Mouse (Mus musculus) kidney, embryonic 16.5 days (tissue): ENCODE measurements around the gene Nkx2-3. TPM values are rescaled to one million over a fixed set of nuclear protein-coding genes. Genes with fewer than 3 reads are reported as not detected.

Source experiments
- ATAC-seq: fragments of 200-750 bp; cut with Nextera tagmentation; 2 replicates; pipeline ENCODE4 v1.8.0; 2017; ENCODE audit warnings: moderate TSS enrichment; ENCODE audit not compliant: low FRiP score, low TSS enrichment
- H3K27ac ChIP-seq: fragments of 300-500 bp; sonication (generic); 2 replicates; pipeline ENCODE4 v1.5.1; 2014; ENCODE audit warnings: low read length
- H3K27me3 ChIP-seq: fragments of 300-500 bp; sonication (generic); 2 replicates; pipeline ENCODE4 v1.6.1; 2014; ENCODE audit warnings: low read length, control low read depth, mixed read lengths; ENCODE audit not compliant: insufficient read depth
- H3K36me3 ChIP-seq: fragments of 300-500 bp; sonication (generic); 2 replicates; pipeline ENCODE4 v1.6.1; 2014; ENCODE audit warnings: low read length, control low read depth, mixed read lengths; ENCODE audit not compliant: insufficient read depth
- H3K4me1 ChIP-seq: fragments of 300-500 bp; sonication (generic); 2 replicates; pipeline ENCODE4 v1.6.1; 2014; ENCODE audit warnings: low read length, control low read depth, mixed read lengths; ENCODE audit not compliant: insufficient read depth
- H3K4me2 ChIP-seq: fragments of 300-500 bp; sonication (generic); replicated peaks from 2 replicates; pipeline ENCODE4 v1.6.1; 2014; ENCODE audit warnings: low read depth, low read length
- H3K4me3 ChIP-seq: fragments of 300-500 bp; sonication (generic); 2 replicates; pipeline ENCODE4 v1.5.1; 2014; ENCODE audit warnings: mild to moderate bottlenecking, low read length
- H3K9ac ChIP-seq: fragments of 300-500 bp; sonication (generic); replicated peaks from 2 replicates; pipeline ENCODE4 v1.6.1; 2014; ENCODE audit warnings: low read length
- H3K9me3 ChIP-seq: fragments of 300-500 bp; sonication (generic); 2 replicates; pipeline ENCODE4 v1.6.1; 2016; ENCODE audit warnings: low read length, control low read depth
- WGBS: fragments of 180-500 bp; shearing (Covaris S2); extraction: QIAGEN DNeasy Blood & Tissue Kit; methylation state at CpG from one replicate; pipeline ENCODE4 v1.1.7; 2014; 5-methylcytosine and 5-hydroxymethylcytosine counted together
- polyA plus RNA-seq: library from polyadenylated mRNA; unstranded; fragments of >200 nt; fragmentation: Nextera tagmentation; extraction: Ambion mirVana; gene quantifications from 2 replicates; pipeline ENCODE4 v1.2.1, GENCODE M21; 2015

The Nkx2-3 gene
- polyA plus RNA-seq, 1 experiment from 2014 or later, result 0.07 TPM

DNA sequence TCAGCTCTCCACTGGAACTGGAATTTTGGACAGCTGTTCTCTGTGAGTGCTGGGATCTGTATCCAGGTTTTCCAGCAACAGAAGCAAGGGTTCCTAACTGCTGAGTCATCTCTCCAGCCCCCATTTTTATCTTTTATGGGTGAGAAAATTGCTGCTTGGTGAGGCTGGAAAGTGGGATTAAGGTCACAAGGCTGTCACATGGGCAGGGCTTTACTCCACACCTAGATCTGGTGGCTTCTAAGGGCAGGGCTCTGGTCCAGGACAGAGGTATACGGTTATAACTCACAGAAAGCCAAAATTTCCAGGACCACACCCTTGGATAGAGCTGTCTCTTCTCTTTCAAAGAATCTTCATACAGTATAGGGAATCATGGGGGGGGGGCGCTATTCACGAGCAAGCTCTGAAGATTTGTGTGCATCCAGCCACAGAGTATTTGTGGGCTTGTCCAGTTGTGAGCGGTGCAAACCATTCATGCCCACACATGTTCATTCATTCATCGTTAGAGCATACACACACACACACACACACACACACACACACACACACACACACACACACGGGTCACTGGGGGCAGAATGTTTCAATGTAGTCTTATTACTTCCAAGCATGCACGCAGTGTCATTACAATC lies 7.5 kb upstream of the Nkx2-3 start:
- Histone ChIP-seq H3K4me3 (no peak overlapping the region), H3K27me3 (peaks cover 94% of the 10 kb centered on the region), H3K9ac (no peak overlapping the region), H3K36me3 (no peaks in the 10 kb centered on the region), H3K4me1 (peaks cover 4% of the 10 kb centered on the region), H3K27ac (no peak overlapping the region), H3K4me2 (no peak overlapping the region), H3K9me3 (no peaks in the 10 kb centered on the region)
- WGBS, result 9% methylated on average over 7 of the region's 7 CpGs
- ATAC-seq, result no peak

DNA sequence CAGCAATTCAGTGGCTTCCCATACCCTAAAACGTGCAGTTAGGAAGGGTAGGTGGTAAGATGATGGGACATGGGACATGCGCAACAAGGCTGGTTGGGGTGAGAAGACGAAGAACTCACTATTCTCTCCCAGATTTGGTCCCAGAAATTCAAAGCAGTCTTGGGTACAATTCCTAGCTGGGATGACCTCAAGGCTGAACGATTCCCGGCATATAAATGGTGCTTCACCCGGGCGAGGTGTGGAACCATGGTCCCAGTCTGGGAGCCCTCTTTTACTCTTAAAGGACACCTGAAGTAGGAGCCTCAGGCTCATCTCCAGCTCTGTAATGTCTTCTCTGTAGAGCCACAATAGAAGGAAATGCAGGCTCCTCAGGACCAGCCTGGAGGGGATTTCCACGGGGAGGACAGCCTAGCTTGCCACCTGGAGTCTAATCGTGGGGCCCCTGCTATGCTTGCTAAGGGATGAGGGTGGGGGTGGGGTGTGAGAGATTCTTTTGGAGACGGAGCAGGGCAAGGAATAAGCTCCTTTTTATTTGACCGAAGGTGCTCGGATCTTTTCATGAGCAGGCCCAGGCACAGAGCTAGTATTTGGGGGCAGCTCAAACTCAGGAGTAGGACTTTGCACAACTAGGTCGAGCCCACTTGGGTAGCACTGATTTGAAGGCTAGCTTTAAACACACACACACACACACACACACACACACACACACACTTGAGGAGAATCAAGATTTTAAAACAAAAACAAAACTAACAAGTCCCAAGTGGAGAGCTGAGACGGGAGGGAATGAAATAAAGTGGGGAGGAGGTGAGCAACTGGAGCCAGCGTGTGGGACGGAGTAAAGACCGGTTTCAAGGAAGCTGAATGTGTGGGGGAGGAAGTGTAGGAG lies 6.2 kb upstream of the Nkx2-3 start:
- H3K4me1 ChIP-seq, result no peaks in the 10 kb centered on the region
- 1% methylated on average over 17 of the region's 17 CpGs for WGBS
- no peak overlapping the region for H3K9ac ChIP-seq
- H3K4me3 ChIP-seq, result no peak overlapping the region
- no peak overlapping the region for H3K27ac ChIP-seq
- H3K9me3 ChIP-seq, result no peaks in the 10 kb centered on the region
- H3K36me3 ChIP-seq, result no peaks in the 10 kb centered on the region
- H3K4me2 ChIP-seq, result no peak overlapping the region
- no peak for ATAC-seq
- H3K27me3 ChIP-seq, result peaks cover 94% of the 10 kb centered on the region

DNA sequence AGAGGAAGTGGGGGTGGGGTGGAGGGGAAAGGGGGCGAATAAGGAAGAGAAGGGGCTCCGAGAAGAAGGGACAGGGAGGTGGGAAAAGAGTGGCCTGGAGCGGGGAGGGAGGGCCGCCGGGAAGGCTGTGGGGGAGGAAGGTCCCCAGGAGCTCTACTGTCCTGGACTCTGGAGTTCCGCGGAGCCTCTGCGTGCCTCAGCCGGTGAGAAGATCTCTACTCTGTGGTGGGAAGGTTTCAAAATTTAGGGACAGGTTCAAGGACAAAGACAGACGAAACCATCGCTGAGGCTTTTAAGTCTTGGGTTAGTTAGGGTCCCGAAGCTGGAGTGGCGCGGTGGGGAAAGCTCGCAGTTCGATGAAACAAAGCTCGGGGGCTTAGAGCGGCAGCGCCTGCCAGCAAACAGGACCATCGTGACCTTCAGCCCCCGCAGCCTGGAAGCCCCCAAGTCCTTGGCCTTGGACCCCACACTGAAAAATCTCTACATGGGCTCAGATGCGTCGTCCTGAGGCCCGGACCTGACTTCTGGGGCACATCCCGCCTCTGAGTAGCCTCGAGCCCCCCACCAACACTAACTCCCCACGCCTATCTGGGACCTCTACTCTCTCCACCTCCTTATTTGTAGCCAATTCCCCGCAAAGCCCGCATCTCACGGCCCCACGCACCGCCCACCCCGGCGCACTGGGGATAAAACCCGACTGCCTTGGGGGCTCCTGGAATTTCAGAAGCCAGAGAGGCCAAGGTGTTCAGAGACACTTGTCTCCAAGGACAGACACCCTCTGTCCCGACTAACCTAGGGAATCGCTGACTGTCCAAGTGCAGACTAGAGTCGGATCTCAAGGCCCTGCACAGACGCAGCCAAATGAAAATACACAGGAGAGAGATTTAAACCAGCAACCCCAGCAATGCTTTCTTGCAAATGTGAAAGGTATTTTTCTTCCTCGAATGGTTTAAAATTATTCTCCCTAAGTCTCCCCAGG lies 5.3 kb upstream of the Nkx2-3 start:
- Histone ChIP-seq H3K36me3 (no peaks in the 10 kb centered on the region), H3K4me2 (no peak overlapping the region), H3K9ac (no peak overlapping the region), H3K4me3 (no peak overlapping the region), H3K27me3 (peaks cover 94% of the 10 kb centered on the region), H3K4me1 (no peaks in the 10 kb centered on the region), H3K9me3 (no peaks in the 10 kb centered on the region), H3K27ac (no peak overlapping the region)
- no peak for ATAC-seq
- WGBS, result 1% methylated on average over 39 of the region's 40 CpGs

DNA sequence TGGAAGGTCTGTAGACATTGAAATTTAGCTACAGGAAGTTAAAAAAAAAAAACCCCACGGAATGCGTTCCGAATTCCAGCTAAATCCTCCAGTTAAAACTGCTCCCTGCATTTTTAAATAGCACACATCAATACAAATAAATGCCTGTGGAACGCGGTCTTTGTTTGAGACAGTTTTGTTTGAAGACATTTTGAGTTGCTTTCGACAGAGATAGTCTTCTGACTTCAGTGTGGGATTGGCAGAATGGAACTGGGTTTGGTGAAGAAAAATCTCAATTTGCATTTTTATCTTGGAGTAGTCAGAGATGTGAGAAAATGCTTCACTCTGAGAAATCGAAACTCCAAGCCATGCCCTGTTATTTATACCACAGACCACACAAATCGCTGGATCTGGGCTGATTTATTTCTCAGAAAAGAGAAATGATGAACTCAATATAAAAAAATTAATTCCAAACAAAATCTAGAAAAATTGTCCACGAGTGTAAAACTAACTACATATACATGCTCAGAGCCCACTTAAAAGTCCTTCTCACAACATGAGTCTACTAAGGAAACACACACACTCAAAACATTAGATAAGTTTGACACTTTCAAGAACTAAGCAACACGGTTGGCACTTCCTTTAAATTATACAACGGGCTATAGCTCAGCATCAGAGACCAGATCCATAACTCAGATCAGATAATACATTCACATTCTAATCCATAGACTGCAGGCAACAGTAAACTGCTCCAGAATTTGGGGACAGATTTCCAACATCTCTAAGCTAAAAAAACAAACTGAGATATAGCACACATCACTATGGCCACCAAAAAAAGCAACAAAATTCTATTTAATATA lies 4.1 kb upstream of the Nkx2-3 start:
- ATAC-seq, result no peak

DNA sequence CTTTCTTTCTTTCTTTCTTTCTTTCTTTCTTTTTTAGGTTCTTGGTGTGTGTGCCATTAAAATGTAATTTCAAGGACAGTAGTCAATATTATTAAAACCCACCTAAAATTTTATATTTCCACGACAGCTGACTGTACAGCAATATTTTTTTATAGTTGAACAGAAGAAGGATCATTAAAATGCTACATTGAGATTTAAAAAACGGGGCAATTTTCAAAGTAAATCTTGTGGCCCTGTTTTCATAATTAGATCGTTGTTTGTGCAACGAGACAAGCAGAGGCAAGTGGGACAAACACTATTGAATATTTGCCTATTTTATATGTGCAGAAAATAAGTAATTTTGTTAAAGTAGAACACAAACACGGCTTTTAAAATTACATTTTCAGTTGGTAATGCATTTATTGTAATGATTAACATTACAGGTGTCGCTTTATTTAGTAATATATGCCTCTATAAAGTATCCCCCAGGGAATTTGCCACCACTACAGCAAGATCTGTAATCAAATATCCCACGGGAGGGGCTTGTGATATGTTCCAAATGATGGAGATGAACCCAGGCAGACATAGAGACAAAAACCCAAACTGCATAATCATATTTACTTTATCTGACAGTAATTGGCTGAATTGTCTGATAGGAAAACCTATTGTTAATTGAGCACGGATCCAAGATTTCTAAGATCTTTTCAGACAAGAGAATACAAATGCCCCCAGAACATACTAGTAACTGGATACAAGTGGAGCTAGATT lies 3.2 kb upstream of the Nkx2-3 start:
- no peak for ATAC-seq
- 8% methylated on average over 8 of the region's 8 CpGs for WGBS
- peaks cover 94% of the 10 kb centered on the region for H3K27me3 ChIP-seq
- no peak overlapping the region for H3K4me3 ChIP-seq
- no peak overlapping the region for H3K9ac ChIP-seq
- H3K27ac ChIP-seq, result no peak overlapping the region
- no peaks in the 10 kb centered on the region for H3K9me3 ChIP-seq
- H3K4me1 ChIP-seq, result 0 out of 2 replicates have a peak, but pooled peaks cover 5% of the 10 kb centered on the region
- H3K4me2 ChIP-seq, result no peak overlapping the region
- no peaks in the 10 kb centered on the region for H3K36me3 ChIP-seq

More for the DNA sequence above, 4.1 kb upstream of the Nkx2-3 start:
- Histone ChIP-seq H3K27ac (no peak overlapping the region), H3K9ac (no peak overlapping the region), H3K36me3 (no peaks in the 10 kb centered on the region), H3K9me3 (no peaks in the 10 kb centered on the region), H3K4me3 (no peak overlapping the region), H3K4me1 (0 out of 2 replicates have a peak, but pooled peaks cover 5% of the 10 kb centered on the region), H3K27me3 (peaks cover 94% of the 10 kb centered on the region), H3K4me2 (no peak overlapping the region)
- WGBS, result 2% methylated on average over 11 of the region's 11 CpGs

DNA sequence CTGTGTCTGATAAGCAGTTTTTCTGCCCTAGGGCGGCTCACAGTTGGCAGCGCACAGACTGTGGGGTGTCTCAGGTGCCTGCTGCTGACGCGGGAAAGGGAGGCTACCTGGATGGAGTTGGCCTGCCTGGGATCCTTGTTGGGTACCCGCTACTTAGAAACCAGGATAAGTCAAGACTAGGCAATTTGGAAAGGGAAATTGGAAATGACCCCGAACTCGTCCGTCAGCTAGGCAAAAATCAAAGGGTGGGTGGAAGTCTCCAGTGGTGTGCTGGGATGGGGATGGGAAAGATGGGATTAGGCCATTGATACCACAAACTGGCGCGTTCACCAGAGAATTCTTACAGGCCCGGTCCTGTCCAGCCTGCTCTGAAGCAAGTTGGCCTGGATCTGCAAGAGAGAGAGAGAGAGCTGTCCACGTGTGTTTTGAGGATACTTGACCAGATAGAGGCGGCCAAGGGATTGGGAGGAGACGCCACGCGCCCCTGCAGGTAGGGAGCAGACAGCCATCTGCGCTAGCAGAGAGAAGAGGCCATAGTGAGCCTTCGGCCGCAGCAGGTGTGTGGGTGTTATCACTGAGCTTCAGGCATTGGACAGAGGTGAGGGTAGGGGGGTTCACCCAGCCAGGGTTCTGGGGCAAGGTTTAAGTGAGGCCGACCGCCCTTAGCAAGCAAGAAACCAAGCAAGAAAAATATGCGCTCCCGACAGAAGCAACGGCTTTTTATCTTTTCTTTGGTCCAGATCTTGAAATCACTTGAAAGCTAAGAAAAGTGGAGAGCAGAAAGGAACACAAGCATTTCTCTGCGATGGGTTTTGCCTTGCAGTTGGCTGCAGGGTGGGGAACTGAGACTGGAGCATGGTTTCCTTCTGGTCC lies 2.4 kb upstream of the Nkx2-3 start:
- Histone ChIP-seq H3K4me2 (no peak overlapping the region), H3K27me3 (peaks cover 94% of the 10 kb centered on the region), H3K9me3 (no peaks in the 10 kb centered on the region), H3K4me1 (peaks cover 12% of the 10 kb centered on the region), H3K27ac (no peak overlapping the region), H3K9ac (no peak overlapping the region), H3K36me3 (no peaks in the 10 kb centered on the region), H3K4me3 (no peak overlapping the region)
- WGBS, result 1% methylated on average over 25 of the region's 25 CpGs
- ATAC-seq, result no peak

DNA sequence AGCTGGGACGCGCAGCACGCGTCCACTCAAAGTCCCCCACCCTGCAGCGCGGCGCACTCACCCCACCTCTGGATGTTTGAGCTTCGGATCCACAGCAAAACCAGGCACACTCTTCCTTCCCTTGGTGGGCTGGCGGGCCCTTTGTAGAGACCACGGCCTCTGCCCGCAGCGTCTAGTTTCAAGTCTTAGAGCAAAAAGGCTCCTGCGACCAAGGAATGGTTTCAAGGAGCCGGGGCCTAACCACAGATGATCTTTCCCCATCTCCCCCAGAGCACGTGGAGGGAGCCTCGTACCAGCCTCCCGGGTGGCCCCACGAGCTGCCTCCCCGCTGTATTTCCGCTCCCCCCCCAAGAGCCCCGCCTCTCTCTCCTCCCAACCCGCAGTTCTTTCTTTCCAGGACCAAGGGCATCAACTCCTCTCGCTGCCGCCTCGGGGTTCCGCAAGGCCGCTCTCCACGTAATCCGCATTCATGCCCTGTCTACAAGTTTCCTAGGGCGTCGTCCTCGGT lies 1.7 kb upstream of the Nkx2-3 start:
- Histone ChIP-seq H3K27ac (no peak overlapping the region), H3K4me2 (no peak overlapping the region), H3K36me3 (no peaks in the 10 kb centered on the region), H3K27me3 (peaks cover 94% of the 10 kb centered on the region), H3K4me3 (peak overlapping the region; percentile 11; the same call in 1 of the 2 replicates), H3K9ac (no peak overlapping the region), H3K9me3 (no peaks in the 10 kb centered on the region), H3K4me1 (peaks cover 15% of the 10 kb centered on the region)
- no peak for ATAC-seq
- WGBS, result under 1% methylated on average over 30 of the region's 32 CpGs

DNA sequence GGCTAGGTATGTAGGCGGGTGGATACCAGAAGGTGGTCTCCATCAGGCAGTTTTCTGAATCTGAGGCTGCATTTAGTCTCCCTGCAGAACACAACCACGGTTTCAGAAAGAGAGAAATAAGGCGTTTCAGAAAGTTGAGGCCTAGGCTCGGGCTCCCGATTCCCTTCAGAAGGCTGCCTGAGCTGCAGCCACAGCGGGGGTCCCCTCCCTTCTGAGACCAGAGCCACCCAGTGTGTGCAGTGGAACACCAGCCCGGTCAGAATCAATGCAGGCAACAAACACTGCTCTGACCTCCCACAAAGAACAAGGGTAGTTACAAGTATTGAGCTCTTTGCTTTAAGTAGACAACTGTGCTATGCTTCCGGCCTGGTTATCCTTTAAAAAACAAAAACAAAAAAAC lies 1.0 kb upstream of the Nkx2-3 start:
- Histone ChIP-seq H3K4me2 (no peak overlapping the region), H3K4me3 (no peak overlapping the region)

More for the DNA sequence above, 1.0 kb upstream of the Nkx2-3 start:
- H3K9me3 ChIP-seq, result no peaks in the 10 kb centered on the region
- H3K27ac ChIP-seq, result no peak overlapping the region
- WGBS, result 11% methylated on average over 8 of the region's 8 CpGs
- no peak for ATAC-seq
- peaks cover 16% of the 10 kb centered on the region for H3K4me1 ChIP-seq
- H3K27me3 ChIP-seq, result peaks cover 94% of the 10 kb centered on the region
- H3K36me3 ChIP-seq, result no peaks in the 10 kb centered on the region
- no peak overlapping the region for H3K9ac ChIP-seq
